Mouse (Mus musculus) retina, adult 2 months (tissue): Measurements from ENCODE around the gene Tead2.
"Not testable (repeated sequence)": the region's sequence is repeated elsewhere in the genome, so short reads cannot be mapped to it uniquely, and the experiment has no call there.

Experiments used
- DNase-seq: peaks from one replicate; pipeline ENCODE4 v3.0.0-alpha.2; 2012; ENCODE audit warnings: low read depth, low spot score

Tead2 gene

DNA sequence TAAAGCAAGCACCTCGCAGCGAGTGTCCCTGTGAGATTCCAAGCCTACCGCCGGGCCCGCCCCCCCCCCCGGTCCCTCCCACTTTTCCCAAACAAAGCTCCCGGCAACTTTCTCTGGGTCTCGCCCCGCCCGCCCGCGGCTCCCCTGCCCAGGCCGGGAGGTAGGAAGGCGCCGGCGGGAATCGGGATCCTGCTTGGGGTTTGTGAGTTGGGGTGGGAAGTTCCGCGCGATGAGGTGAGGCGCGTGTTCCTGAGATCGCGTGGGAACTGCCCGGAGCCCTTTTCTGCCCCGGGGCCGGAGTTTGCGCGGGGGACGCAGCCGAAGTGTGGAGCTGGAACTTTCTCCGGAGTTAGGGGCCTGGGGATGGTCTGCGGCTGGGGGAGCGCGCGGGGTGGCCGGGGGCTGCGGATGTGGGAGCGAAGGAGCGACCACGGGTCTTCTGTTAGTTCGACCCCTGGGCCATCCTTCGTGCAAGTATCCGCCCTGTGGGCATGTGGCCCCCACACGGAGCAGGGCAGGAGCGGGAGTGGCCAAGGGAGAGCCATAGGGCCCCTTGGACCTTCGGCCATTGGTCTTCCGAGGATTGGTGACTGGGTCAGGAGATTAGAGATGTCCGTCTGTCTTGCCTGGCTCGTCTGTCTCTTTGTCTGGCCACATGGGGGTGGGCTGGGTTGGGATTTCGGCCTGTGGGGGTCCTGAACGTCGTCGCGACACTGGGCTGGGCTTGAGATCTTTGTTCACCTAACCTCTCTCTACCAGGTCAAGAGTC, at the start of gene Tead2:
Gene Tead2, plus strand, starts transcription at position 81 of the 769 bp plus-strand sequence.
- no peak for DNase-seq

DNA sequence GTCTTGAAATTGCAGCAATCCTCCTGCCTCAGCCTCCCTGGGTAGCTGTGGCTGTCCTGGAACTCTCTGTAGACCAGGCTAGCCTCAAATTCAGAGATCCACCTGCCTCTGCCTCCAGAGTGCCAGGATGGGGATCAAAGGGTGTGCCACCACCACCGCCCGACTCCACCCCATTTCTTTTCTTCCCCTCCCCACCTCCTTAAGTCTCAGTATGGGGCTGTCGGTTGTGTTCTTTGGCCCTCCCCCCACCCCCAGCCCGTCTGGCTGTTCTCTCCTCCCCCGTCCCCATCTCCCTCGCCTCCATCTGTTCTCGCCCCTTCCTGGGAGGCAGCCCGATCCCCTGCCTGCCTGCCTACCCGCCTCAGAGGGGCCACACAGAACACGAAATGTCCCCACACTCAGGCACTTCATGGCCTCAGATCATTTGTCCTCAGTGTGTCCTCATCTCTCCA, 48.6 kb upstream of the Tead2 start:
- DNase-seq: no peak

DNA sequence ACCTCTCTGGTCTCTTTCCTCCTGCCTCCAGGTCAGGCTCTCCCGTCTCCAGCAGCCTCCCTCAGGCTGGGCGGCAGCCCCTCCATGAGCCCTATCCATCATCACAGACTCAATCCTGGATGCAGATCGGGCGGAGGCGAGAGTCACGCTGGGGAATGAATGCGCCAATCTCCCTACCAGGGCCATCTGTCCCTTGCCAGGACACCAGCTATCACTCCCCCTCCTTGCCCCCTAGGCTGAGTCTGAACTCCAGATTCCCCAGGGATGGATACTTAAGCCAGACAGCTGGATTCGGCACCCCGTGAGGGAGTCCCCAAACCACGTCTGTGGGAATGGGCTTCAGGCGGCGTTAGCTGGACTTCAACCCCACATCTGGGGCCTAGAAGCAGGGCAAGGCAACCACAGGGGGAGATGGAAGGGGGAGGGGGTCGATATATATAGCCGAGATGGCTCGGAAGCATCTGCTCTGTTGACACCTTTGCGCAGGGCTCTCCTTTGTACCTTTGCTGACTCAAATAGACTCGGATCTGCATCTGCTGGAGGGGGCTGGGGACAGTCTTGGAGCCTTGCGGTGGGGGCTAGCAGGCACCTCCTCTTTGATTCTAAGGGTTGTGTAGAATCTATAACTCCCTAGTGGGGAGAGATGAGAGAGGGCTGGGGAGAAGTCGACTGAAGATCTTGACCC, 47.6 kb upstream of the Tead2 start:
- no peak for DNase-seq

DNA sequence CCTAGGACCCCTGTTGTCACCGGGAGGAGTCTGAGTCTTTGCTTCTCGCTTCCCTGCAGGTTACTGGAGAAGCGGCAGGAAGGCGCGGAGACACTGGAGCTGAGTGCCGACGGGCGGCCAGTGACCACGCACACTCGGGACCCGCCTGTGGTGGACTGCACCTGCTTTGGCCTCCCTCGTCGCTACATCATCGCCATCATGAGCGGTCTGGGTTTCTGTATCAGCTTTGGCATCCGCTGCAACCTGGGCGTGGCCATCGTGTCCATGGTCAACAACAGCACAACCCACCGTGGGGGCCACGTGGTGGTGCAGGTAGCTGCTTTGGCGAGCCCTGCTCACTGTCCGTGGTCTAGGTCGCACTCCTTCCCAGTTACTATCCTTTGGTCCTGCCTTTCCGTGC, 46.9 kb upstream of the Tead2 start:
- no peak for DNase-seq

DNA sequence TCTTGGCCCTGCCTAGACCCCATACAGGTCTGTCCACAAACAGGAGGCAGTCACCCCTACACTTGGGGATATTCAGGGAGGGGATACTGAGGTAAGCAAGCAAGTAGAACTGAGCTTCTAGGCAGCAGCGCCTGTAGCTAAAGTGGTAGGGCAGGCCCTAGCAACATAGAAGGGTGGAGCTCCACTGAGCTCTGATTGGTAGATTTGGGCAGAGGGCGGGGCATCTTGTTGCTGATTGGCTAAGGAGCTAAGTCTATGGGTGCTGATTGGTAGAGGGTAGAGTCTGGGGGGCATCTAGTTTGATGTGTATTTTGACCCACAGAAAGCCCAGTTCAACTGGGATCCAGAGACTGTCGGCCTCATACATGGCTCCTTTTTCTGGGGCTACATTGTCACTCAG, 46.1 kb upstream of the Tead2 start:
- no peak for DNase-seq

DNA sequence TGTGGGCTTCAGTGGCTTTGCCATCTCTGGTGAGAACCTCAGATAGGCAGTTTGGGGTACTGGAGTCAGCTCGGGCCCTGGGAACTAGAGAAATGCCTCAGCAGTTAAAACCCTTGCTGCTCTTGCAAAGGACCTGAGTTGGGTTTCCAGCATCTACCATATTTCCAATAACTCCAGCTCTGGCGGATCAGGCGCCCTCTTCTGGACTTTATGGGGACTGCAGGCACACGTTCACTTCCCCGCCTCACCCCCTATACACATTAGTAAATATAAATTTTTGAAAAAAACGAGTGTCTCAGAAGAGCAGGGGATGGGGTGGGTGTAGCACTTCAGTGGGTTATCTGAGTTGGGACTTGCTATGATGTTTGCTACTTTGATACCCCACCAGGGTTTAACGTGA, 42.6 kb upstream of the Tead2 start:
- DNase-seq: no peak

DNA sequence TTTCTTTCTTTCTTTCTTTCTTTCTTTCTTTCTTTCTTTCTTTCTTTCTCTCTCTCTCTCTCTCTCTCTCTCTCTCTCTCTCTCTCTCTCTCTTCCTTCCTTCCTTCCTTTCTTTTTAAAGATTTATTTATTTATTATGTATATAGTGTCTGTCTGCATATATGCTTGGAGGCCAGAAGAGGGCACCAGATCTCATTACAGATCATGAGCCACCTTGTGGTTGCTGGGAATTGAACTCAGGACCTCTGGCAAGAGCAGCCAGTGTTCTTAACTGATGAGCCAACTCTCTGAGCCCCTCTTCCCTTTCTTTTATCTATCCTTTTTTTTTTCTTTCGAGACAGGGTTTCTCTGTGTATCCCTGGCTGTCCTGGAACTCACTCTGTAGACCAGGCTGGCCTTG, 41.8 kb upstream of the Tead2 start:
- not testable (repeated sequence) for DNase-seq

DNA sequence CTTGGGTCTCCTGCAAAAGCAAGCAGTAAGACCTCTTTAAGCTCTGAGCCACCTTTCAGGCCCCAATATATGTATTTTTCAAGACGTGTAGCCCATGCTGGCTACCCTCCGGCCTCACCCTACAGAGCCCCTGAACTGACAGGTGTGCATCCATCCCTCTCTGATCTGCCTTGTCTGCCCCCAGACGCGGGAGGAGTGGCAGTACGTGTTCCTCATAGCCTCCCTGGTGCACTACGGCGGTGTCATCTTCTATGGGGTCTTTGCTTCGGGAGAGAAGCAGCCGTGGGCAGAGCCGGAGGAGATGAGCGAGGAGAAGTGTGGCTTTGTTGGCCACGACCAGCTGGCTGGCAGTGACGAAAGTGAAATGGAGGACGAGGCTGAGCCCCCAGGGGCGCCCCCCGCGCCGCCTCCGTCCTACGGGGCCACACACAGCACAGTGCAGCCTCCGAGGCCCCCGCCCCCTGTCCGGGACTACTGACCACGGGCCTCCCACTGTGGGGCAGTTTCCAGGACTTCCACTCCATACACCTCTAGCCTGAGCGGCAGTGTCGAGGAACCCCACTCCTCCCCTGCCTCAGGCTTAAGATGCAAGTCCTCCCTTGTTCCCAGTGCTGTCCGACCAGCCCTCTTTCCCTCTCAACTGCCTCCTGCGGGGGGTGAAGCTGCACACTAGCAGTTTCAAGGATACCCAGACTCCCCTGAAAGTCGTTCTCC, 40.8 kb upstream of the Tead2 start:
- no peak for DNase-seq

DNA sequence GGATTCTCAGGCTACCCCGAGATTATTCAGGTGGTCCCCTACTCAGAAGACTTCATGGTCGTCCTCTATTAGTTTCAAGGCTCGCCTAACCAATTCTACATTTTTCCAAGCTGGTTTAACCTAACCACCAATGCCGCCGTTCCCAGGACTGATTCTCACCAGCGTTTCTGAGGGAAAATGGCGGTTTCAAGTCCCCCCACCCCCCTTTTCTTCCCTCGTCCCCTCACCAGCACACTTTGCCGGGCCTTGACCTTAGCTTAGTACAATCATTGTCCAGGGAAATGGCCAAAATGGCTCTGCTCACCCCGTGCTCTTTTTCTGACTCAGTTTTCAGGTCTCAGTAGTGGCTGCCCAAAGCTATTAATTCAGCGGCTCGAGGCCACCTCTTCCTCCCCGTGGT, 40.2 kb upstream of the Tead2 start:
- DNase-seq: no peak

DNA sequence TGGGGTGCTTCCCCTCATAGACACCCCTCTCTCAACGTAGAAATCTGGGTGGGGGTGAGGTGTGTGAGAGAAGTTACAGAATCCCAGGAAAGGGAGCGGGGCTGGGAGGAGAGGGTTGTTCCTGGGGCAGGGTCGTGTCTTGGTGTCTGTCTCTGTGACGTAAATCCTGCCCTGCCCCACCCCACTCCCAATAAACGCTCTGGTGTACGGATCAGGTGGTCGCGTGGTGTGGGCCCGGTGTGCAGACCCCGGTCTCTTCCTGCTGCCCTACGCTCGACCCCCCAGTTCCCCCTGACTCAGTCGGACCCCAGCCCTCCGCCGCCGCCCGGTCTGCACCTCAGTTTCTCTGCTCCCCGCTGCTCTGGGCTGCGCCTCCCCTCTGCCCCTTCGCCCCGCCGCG, 39.6 kb upstream of the Tead2 start:
- no peak for DNase-seq

DNA sequence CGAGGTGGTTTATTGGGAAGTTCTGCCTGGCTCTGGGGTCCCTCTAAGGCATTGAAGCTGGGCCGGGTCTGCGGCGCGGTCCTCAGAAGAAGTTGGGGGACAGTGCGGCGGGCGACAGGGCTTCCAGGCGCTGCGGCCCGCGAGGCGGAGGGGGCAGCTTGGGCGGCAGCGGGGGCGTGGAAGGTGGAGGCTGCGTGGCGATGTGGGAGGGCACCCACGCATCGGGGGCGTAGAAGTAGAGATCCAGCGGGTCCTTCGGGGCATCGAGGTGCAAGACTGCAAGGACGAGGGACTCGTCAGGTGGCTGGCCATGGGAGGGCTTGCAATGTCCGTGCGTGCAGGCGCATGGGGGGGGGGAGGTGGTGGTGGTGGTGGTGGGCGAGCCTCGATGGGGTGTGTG, 39.2 kb upstream of the Tead2 start:
- DNase-seq: no peak

DNA sequence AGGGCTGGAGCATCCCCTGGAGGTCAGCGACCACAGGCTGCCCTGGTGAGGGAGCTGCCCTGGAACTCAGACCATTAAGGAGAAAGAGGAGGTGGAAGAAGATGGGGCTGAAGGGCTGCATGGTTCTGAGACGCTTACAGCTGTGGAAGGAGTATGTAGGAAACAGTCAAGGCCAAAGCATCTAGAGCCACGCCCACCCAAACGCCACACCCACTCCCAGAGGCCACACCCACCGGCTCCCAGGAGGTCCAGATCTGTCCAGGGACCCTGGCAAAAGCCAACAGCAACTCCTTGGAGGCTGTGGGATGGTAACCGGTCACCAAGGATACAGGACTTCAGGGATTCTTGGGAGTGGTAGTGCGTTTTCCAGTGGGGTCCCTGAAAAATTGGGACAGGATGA, 37.0 kb upstream of the Tead2 start:
- DNase-seq: no peak

DNA sequence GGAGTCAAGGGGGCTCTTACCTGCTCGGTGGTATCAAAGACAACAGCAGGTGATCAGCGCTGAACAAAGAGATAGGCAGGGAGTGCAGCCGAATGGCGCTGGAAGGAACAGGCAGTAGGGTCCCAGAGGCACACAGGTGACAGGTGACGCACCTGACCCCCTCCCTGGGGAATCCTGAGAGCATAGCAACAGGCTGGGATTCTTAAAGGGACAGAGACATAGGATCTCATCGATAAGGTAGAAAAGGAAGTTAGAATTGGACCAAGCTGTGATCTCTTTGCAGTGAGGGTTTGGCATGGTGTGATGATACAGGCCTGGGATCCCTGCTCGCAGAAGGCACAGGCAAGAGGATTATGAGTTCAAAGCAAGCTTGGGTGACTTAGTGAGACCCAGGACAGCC, 36.1 kb upstream of the Tead2 start, which contains the start of gene Gfy:
Gene Gfy, minus strand, starts transcription at position 101 of the 400 bp plus-strand sequence.
- no peak for DNase-seq

DNA sequence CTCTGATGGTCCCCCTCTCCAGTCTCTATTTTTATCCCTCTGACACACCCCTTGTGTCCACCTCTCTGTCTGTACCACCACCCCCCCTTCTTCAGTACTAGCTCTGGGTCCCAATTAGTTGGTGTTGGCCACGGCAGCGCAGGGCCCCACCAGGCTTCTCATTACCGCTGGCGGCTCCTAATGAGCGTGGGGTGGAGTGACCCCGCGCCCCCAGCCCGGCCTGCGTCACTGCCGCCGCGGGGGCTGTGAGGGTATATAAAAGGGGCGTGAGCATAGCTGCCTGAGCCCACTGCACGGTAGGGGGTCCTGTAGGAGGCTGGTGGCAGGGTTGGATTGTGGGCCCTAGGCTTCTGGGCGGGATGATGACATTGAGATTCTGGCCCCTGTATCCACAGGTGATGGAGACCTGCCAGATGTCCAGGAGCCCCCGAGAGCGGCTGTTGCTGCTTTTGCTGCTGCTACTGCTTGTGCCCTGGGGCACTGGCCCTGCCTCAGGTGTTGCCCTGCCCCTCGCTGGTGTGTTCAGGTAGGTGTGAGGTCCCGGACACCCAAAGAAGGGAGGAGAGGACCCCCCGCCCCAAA, 34.6 kb upstream of the Tead2 start, which contains the start of gene Pth2:
Gene Pth2, plus strand, starts transcription at position 100 of the 582 bp plus-strand sequence.
- no peak for DNase-seq

DNA sequence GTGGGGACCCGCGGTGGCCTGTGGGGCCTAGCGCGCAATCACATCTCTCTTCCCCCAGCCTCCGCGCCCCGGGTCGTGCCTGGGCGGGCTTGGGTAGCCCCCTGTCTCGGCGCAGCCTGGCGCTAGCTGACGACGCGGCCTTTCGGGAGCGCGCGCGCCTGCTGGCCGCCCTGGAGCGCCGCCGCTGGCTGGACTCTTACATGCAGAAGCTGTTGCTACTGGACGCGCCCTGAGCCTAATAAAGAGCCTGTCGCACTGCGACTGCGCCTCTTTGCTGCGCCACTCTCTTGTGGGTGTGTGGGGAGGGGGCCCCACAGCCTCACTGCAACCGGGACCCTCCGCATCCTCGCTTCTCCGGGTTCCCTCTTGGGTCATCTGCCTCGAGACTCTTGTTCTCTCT, 34.0 kb upstream of the Tead2 start:
- DNase-seq: no peak

DNA sequence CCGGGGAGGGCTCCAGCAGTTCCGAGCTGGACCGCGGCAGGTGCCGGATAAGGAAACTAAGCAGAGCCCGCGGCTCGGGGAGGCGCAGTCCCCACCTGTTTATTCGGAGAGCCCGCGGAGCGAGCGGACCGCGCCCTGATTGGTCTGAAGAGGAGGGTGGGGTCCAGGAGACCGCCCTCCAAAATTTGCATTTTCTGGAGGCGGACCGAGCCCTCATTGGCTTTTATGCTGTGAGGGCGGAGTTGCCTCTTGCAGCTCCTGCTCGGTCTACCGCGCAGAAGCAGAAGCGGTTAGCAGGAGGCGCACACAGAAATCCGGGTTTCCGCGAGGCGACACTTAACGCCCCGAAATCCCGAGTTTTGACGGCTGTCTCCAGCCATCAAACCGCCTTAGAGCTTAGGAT, 33.4 kb upstream of the Tead2 start:
- DNase-seq: no peak

DNA sequence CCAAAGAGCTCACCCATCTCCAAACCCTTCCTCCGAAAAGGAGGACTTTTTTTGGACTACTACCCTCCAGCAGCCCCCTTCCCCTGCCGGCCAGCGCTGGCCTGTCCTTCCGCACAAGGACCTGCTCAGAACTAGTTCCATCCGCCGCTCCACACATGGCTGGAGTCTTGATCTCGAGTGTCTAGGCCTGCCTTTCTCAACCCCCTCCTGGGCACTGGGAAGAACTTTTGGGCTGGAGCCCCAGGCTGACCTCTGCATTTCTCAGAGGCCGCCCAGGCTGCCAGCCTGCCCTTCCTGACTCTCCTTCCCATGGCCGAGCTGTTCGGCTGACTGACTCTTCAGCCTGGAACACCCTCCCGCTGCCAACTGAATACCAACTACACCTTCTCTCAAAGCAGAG, 32.9 kb upstream of the Tead2 start:
- DNase-seq: no peak

DNA sequence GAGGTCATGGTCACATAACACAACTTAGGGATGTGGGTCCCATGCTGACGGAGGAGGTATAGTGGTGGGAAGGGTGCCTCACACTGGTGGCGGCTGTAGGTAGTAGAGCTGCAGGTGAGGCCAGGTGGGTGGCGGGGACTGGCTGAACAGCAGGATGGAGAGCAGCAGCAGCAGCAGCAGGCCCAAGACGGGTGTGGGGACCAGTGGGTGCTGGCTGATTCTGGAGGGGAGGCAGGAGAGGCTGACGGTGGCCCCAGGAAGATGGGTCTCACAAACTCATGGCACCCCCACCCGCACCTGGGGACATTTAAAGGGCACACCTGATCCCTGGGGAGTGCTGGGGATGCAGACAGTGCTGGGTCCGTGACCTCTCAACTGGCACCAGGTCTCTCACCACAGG, 31.9 kb upstream of the Tead2 start:
- DNase-seq: no peak

DNA sequence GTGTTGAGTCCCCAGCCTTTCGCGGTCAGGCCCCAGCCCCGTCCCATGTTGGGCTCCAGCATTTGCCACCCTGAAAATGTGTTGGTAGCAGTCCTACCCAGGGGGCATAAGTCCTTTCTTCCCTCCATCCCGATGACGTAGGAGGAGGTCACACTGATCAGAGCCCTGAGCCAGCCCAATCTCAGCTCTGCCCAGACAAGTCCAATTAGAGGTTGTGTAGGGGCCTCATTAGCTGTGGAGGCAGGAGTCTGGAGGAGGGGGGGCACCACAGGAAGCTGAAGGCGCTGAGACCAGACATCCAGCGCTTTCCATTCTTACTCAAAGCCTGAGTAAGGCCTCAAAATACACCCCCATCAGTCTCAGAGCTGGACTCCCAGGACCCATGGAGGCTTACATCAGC, 29.6 kb upstream of the Tead2 start:
- DNase-seq: no peak

DNA sequence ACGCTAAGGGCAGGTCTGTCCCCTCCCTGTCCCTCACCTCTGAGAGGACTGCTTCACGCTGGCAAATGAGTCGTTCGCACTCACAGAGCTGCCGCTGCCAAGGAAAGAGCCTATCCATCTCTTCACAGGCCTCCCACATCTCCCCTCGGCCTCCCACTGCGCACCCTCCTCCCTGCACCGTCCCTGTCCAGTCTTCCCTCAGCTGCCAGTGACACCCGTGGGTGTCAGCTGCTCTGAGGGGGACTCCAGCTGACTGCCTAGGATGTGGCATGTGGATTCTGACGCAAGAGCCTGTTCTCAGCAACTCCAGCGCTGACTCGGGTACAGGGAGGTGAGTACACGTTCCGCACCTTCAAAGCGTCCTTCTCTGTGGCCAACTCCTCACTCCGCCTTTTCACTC, 26.0 kb upstream of the Tead2 start:
- no peak for DNase-seq

DNA sequence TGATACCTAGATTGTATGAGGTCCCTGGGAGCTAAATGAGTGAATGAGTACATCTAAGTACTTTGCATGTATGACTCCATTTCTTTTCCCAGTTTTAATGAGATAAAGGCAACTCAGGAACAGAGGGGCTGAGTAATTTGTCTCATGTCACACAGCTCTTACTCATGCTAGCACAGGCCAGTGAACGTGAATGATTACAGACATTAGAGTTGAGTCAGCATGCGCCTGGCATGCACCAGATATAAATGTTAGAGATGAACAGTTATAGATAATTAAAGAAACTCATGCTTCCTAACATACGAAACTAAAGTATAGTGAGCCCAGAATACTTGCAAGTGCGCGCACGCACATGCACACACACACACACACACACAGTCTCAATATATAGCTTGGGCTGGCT, 25.4 kb upstream of the Tead2 start:
- DNase-seq: no peak

DNA sequence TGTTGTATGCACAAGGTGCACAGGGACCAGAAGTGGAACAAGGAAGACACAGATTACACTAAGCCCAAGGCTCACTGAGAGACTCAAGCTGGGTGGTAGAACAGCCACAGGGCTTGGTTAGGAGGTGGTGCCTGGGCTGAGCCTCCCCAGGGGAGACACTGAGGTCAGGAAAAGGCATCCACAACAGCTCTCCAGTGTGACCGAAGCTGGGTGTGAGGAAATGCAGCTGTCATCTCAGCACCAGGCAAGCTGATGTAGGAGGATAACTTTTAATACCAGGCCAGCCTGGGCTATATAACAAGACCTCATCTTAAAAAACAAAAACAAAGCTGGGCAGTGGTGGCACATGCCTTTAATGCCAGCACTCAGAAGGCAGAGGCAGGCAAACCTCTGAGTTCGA, 24.4 kb upstream of the Tead2 start:
- DNase-seq: no peak
